Mouse (Mus musculus): ENCODE results near the gene Faap20. TPM values are rescaled to one million over a fixed set of nuclear protein-coding genes. Genes with fewer than 3 reads are reported as not detected.
"Not testable (repeated sequence)": the region's sequence is repeated elsewhere in the genome, so short reads cannot be mapped to it uniquely, and the experiment has no call there.

The Faap20 gene
- polyA plus RNA-seq, 1 experiment from 2014 or later = 73.8 TPM

- Histone ChIP-seq H3K4me1 (ENCODE audit: control insufficient read depth, insufficient read depth, low read length) (peaks cover 38% of the 10 kb centered on the region), H3K27ac (ENCODE audit: low read depth, low read length) (no peak overlapping the region), H3K36me3 (ENCODE audit: control insufficient read depth, insufficient read depth, low read length) (no peaks in the 10 kb centered on the region), H3K4me3 (ENCODE audit: low read length) (no peak overlapping the region), H3K9me3 (ENCODE audit: control insufficient read depth, low read length) (no peaks in the 10 kb centered on the region), H3K9ac (ENCODE audit: low read depth, low read length) (no peak overlapping the region), H3K4me2 (replicated peaks; ENCODE audit: low read depth, low read length) (no peak overlapping the region), H3K27me3 (ENCODE audit: control insufficient read depth, insufficient read depth, low read length) (no peaks in the 10 kb centered on the region)
- 49% methylated on average over 6 of the region's 6 CpGs for WGBS
- ATAC-seq (ENCODE audit: low FRiP score, low TSS enrichment) = no peak
Measured at GRCm38 (mm10) chr4:155239494-155239893, 10.1 kb upstream of the Faap20 start.

- Histone ChIP-seq H3K4me2 (replicated peaks; ENCODE audit: low read depth, low read length) (no peak overlapping the region), H3K9ac (ENCODE audit: low read depth, low read length) (no peak overlapping the region), H3K4me1 (ENCODE audit: control insufficient read depth, insufficient read depth, low read length) (peaks cover 30% of the 10 kb centered on the region), H3K9me3 (ENCODE audit: control insufficient read depth, low read length) (no peaks in the 10 kb centered on the region), H3K27ac (ENCODE audit: low read depth, low read length) (no peak overlapping the region), H3K4me3 (ENCODE audit: low read length) (no peak overlapping the region), H3K36me3 (ENCODE audit: control insufficient read depth, insufficient read depth, low read length) (no peaks in the 10 kb centered on the region), H3K27me3 (ENCODE audit: control insufficient read depth, insufficient read depth, low read length) (no peaks in the 10 kb centered on the region)
- 82% methylated on average over 9 of the region's 9 CpGs for WGBS
- no peak for ATAC-seq (ENCODE audit: low FRiP score, low TSS enrichment)
Measured at GRCm38 (mm10) chr4:155241789-155242188, 7.8 kb upstream of the Faap20 start.

GRCm38 (mm10) chr4:155242292-155242691 is 7.3 kb upstream of the Faap20 start:
- H3K4me2 ChIP-seq (replicated peaks; ENCODE audit: low read depth, low read length) = no peak overlapping the region
- WGBS = 86% methylated on average over 5 of the region's 5 CpGs
- no peaks in the 10 kb centered on the region for H3K27me3 ChIP-seq (ENCODE audit: control insufficient read depth, insufficient read depth, low read length)
- H3K27ac ChIP-seq (ENCODE audit: low read depth, low read length) = no peak overlapping the region
- H3K4me3 ChIP-seq (ENCODE audit: low read length) = no peak overlapping the region
- H3K4me1 ChIP-seq (ENCODE audit: control insufficient read depth, insufficient read depth, low read length) = peaks cover 26% of the 10 kb centered on the region
- H3K9ac ChIP-seq (ENCODE audit: low read depth, low read length) = no peak overlapping the region
- no peaks in the 10 kb centered on the region for H3K9me3 ChIP-seq (ENCODE audit: control insufficient read depth, low read length)
- ATAC-seq (ENCODE audit: low FRiP score, low TSS enrichment) = no peak
- H3K36me3 ChIP-seq (ENCODE audit: control insufficient read depth, insufficient read depth, low read length) = no peaks in the 10 kb centered on the region

- no peak overlapping the region for H3K4me2 ChIP-seq (replicated peaks; ENCODE audit: low read depth, low read length)
- no peak for ATAC-seq (ENCODE audit: low FRiP score, low TSS enrichment)
- H3K27ac ChIP-seq (ENCODE audit: low read depth, low read length) = no peak overlapping the region
- no peaks in the 10 kb centered on the region for H3K27me3 ChIP-seq (ENCODE audit: control insufficient read depth, insufficient read depth, low read length)
- no peak overlapping the region for H3K9ac ChIP-seq (ENCODE audit: low read depth, low read length)
- H3K4me1 ChIP-seq (ENCODE audit: control insufficient read depth, insufficient read depth, low read length) = peaks cover 17% of the 10 kb centered on the region
- H3K4me3 ChIP-seq (ENCODE audit: low read length) = no peak overlapping the region
- H3K36me3 ChIP-seq (ENCODE audit: control insufficient read depth, insufficient read depth, low read length) = no peaks in the 10 kb centered on the region
- 86% methylated on average over 12 of the region's 12 CpGs for WGBS
- H3K9me3 ChIP-seq (ENCODE audit: control insufficient read depth, low read length) = peaks cover 3% of the 10 kb centered on the region; the same call in 1 of the 2 replicates
Measured at GRCm38 (mm10) chr4:155243233-155243632, 6.4 kb upstream of the Faap20 start.

GRCm38 (mm10) chr4:155245770-155246492 is 3.7 kb upstream of the Faap20 start:
- WGBS = 58% methylated on average over 6 of the region's 6 CpGs
- Histone ChIP-seq H3K27me3 (ENCODE audit: control insufficient read depth, insufficient read depth, low read length) (no peaks in the 10 kb centered on the region), H3K4me1 (ENCODE audit: control insufficient read depth, insufficient read depth, low read length) (peaks cover 19% of the 10 kb centered on the region), H3K27ac (ENCODE audit: low read depth, low read length) (no peak overlapping the region), H3K4me2 (replicated peaks; ENCODE audit: low read depth, low read length) (no peak overlapping the region), H3K36me3 (ENCODE audit: control insufficient read depth, insufficient read depth, low read length) (no peaks in the 10 kb centered on the region), H3K9me3 (ENCODE audit: control insufficient read depth, low read length) (peaks cover 3% of the 10 kb centered on the region; the same call in 1 of the 2 replicates), H3K9ac (ENCODE audit: low read depth, low read length) (no peak overlapping the region), H3K4me3 (ENCODE audit: low read length) (no peak overlapping the region)
- ATAC-seq (ENCODE audit: low FRiP score, low TSS enrichment) = no peak

GRCm38 (mm10) chr4:155246691-155247105 is 2.9 kb upstream of the Faap20 start:
- Histone ChIP-seq H3K4me2 (replicated peaks; ENCODE audit: low read depth, low read length) (no peak overlapping the region), H3K27me3 (ENCODE audit: control insufficient read depth, insufficient read depth, low read length) (no peaks in the 10 kb centered on the region), H3K27ac (ENCODE audit: low read depth, low read length) (peak overlapping the region; percentile 32; the same call in 1 of the 2 replicates), H3K4me1 (ENCODE audit: control insufficient read depth, insufficient read depth, low read length) (peaks cover 27% of the 10 kb centered on the region), H3K4me3 (ENCODE audit: low read length) (no peak overlapping the region), H3K36me3 (ENCODE audit: control insufficient read depth, insufficient read depth, low read length) (no peaks in the 10 kb centered on the region), H3K9me3 (ENCODE audit: control insufficient read depth, low read length) (peaks cover 3% of the 10 kb centered on the region; the same call in 1 of the 2 replicates), H3K9ac (ENCODE audit: low read depth, low read length) (peak overlapping the region; percentile 31; the same call in 1 of the 2 replicates)
- ATAC-seq (ENCODE audit: low FRiP score, low TSS enrichment) = 0 out of 2 replicates have a peak, but pooled peaks have one; percentile 2
- WGBS = 49% methylated on average over 12 of the region's 12 CpGs

- H3K36me3 ChIP-seq (ENCODE audit: control insufficient read depth, insufficient read depth, low read length); ATAC-seq (ENCODE audit: low FRiP score, low TSS enrichment); H3K4me3 ChIP-seq (ENCODE audit: low read length); H3K9ac ChIP-seq (ENCODE audit: low read depth, low read length); H3K27me3 ChIP-seq (ENCODE audit: control insufficient read depth, insufficient read depth, low read length); H3K27ac ChIP-seq (ENCODE audit: low read depth, low read length); H3K9me3 ChIP-seq (ENCODE audit: control insufficient read depth, low read length); H3K4me2 ChIP-seq (replicated peaks; ENCODE audit: low read depth, low read length): not testable (repeated sequence)
- WGBS = 95% methylated on average over 3 of the region's 3 CpGs
- H3K4me1 ChIP-seq (ENCODE audit: control insufficient read depth, insufficient read depth, low read length) = peaks cover 28% of the 10 kb centered on the region
Measured at GRCm38 (mm10) chr4:155248054-155248453, 1.5 kb upstream of the Faap20 start.

- Histone ChIP-seq H3K4me3 (ENCODE audit: low read length) (peak overlapping the region; percentile 65), H3K27me3 (ENCODE audit: control insufficient read depth, insufficient read depth, low read length) (no peaks in the 10 kb centered on the region), H3K9me3 (ENCODE audit: control insufficient read depth, low read length) (peaks cover 3% of the 10 kb centered on the region; the same call in 1 of the 2 replicates), H3K27ac (ENCODE audit: low read depth, low read length) (peak overlapping the region; percentile 99), H3K9ac (ENCODE audit: low read depth, low read length) (peak overlapping the region; percentile 73), H3K4me2 (replicated peaks; ENCODE audit: low read depth, low read length) (peak overlapping the region; percentile 80), H3K4me1 (ENCODE audit: control insufficient read depth, insufficient read depth, low read length) (peaks cover 28% of the 10 kb centered on the region), H3K36me3 (ENCODE audit: control insufficient read depth, insufficient read depth, low read length) (no peaks in the 10 kb centered on the region)
- ATAC-seq (ENCODE audit: low FRiP score, low TSS enrichment) = peak; percentile 70
- 0% methylated on average over 9 of the region's 9 CpGs for WGBS
Measured at GRCm38 (mm10) chr4:155249257-155249647, 350 bp upstream of the Faap20 start.

- no peaks in the 10 kb centered on the region for H3K27me3 ChIP-seq (ENCODE audit: control insufficient read depth, insufficient read depth, low read length)
- 12% methylated on average over 23 of the region's 23 CpGs for WGBS
- peaks cover 27% of the 10 kb centered on the region for H3K4me1 ChIP-seq (ENCODE audit: control insufficient read depth, insufficient read depth, low read length)
- H3K4me2 ChIP-seq (replicated peaks; ENCODE audit: low read depth, low read length) = peak overlapping the region; percentile 80
- H3K27ac ChIP-seq (ENCODE audit: low read depth, low read length) = peak overlapping the region; percentile 99
- peak overlapping the region; percentile 65 for H3K4me3 ChIP-seq (ENCODE audit: low read length)
- no peaks in the 10 kb centered on the region for H3K36me3 ChIP-seq (ENCODE audit: control insufficient read depth, insufficient read depth, low read length)
- peaks cover 3% of the 10 kb centered on the region; the same call in 1 of the 2 replicates for H3K9me3 ChIP-seq (ENCODE audit: control insufficient read depth, low read length)
- ATAC-seq (ENCODE audit: low FRiP score, low TSS enrichment) = peak; percentile 3; the same call in 1 of the 2 replicates
- peak overlapping the region; percentile 73 for H3K9ac ChIP-seq (ENCODE audit: low read depth, low read length)
Measured at GRCm38 (mm10) chr4:155250361-155251117, 937 bp downstream of the Faap20 start.
